8 mouse cellular contexts compared by ENCODE assay signal in genomic region chr1:136130951-136131558, GRCm38 (mm10). TPM values are rescaled to one million over a fixed set of nuclear protein-coding genes. Genes with fewer than 3 reads are reported as not detected.
DNase-seq lines count a peak whose midpoint lies in the region; ATAC-seq and TF ChIP-seq lines count a peak whose summit lies in the region.

Gene Kif21b, plus strand, starts transcription at chr1:136131389.

- H3K4me1 ChIP-seq in G1E (ENCODE audit: insufficient read depth, low read depth, low read length), result peaks cover 89% of the 10 kb centered on the region
- peaks cover 70% of the 10 kb centered on the region for H3K4me1 ChIP-seq in hindbrain, embryonic 13.5 days (replicated peaks)

- peak within 1 kb of the TSS; percentile 82 for H3K4me2 ChIP-seq in hindbrain, embryonic 13.5 days

- TF ChIP-seq CTCF in G1E (IDR thresholded peaks at IDR 0.05; ENCODE audit: low read depth, low read length), result no peak

- no peaks in the 10 kb centered on the region for H3K9me3 ChIP-seq in G1E (replicated peaks)
- no peaks in the 10 kb centered on the region for H3K9me3 ChIP-seq in hindbrain, embryonic 13.5 days

- peak; percentile 97 for DNase-seq in G1E (ENCODE audit: low spot score)
- peak; percentile 82 for DNase-seq in cerebellum, adult 8-10 months
- peak; percentile 91 to 93 for DNase-seq in frontal cortex, postnatal 14 days (ENCODE audit: low spot score in 2 of 2)
- peak; percentile 90 to 94 for DNase-seq in layer of hippocampus, postnatal 14 days (ENCODE audit: low spot score in 2 of 2)
- DNase-seq in lung, postnatal 10 days, result peak; percentile 95
- DNase-seq in ovary, postnatal 36 days (ENCODE audit: low spot score), result peak; percentile 83
- peak; percentile 96 for DNase-seq in thymus, postnatal 14 days

- peak; percentile 80 for ATAC-seq in G1E (ENCODE audit: extremely low read depth, insufficient number of reproducible peaks, low FRiP score, poor library complexity, severe bottlenecking)
- ATAC-seq in hindbrain, embryonic 13.5 days (ENCODE audit: low FRiP score), result peak; percentile 89

- H3K9ac ChIP-seq in hindbrain, embryonic 13.5 days, result peak within 1 kb of the TSS; percentile 99

- peak within 1 kb of the TSS; percentile 97 for H3K27ac ChIP-seq in hindbrain, embryonic 13.5 days

- peak within 1 kb of the TSS; percentile 83 for H3K4me3 ChIP-seq in G1E (ENCODE audit: low read depth, low read length)
- H3K4me3 ChIP-seq in hindbrain, embryonic 13.5 days, result peak within 1 kb of the TSS; percentile 94

- peaks cover 15% of the 10 kb centered on the region for H3K27me3 ChIP-seq in G1E (ENCODE audit: insufficient read depth, low read length)
- peaks cover 12% of the 10 kb centered on the region; the same call in 1 of the 2 replicates for H3K27me3 ChIP-seq in hindbrain, embryonic 13.5 days

- peaks cover 19% of the 10 kb centered on the region for H3K36me3 ChIP-seq in G1E (replicated peaks)
- no peaks in the 10 kb centered on the region for H3K36me3 ChIP-seq in hindbrain, embryonic 13.5 days

- 2% methylated on average over 41 of the region's 42 CpGs for WGBS in hindbrain, embryonic 13.5 days

RNA-seq across cellular contexts. Expression of gene Kif21b, which starts in this region (rescaled TPM):
- 46.2 and 51.9 TPM in 2 replicates for total RNA-seq in G1E (2014; fragmentation: Nextera tagmentation)
- total RNA-seq in G1E (2017), result 11.3 and 13.2 TPM in 2 replicates
- polyA plus RNA-seq in G1E (2012), result 32.5 and 36.7 TPM in 2 replicates
- polyA plus RNA-seq in hindbrain, embryonic 13.5 days (2015; fragmentation: Nextera tagmentation; extraction: Ambion mirVana), result 43.7 and 44.2 TPM in 2 replicates
- 100 to 1,000 TPM in 1 of 2 experiments, 10 to 100 TPM in 1; 98.6 to 105 TPM for total RNA-seq in layer of hippocampus, postnatal 14 days (2021)

Comparison
In these comparisons a context has a peak if more than half of its experiments do, and no peak if none do; other contexts are left out.
1. Peak in every context shown above with its lines: DNase-seq, ATAC-seq, H3K4me3 ChIP-seq and H3K27ac ChIP-seq.